Mouse (Mus musculus) urinary bladder, postnatal 4 days (tissue): Measurements from ENCODE around the gene Gm6525.

Source experiments
- DNase-seq, 2 experiments: peaks; one replicate each; pipeline ENCODE4 v3.0.0; 2021 to 2022; ENCODE audit warnings: low spot score in 2 of 2

Gene Gm6525

DNA sequence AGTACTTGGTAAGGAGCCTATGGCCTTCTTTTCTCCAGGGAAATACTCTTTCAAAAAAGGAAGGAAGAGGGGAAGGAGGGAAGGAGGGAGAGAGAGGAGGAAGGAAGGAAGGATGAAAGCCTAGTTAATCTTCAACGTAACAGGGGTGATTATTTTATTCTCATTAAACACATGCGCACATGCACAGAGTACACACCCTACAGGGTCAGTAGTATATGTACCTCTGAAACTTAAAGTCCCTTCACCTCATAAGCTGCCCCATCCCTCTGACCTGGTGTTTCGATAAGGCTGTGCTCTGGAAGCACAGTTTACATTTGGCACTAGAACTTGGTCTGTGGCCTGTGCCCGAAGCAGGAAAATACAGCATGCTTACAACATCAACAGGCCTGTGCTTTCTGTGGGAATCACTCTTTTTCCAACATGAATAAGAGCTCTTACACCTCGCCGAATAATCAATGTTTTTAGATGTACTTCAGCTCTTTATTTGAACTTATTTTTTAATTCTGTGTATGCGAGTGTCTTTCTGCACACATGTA lies 37.5 kb downstream of the Gm6525 start:
- DNase-seq: no peak

GRCm38 (mm10) chr3:84214501-84214900 lies 40.6 kb downstream of the Gm6525 start:
- DNase-seq: no peak

DNA sequence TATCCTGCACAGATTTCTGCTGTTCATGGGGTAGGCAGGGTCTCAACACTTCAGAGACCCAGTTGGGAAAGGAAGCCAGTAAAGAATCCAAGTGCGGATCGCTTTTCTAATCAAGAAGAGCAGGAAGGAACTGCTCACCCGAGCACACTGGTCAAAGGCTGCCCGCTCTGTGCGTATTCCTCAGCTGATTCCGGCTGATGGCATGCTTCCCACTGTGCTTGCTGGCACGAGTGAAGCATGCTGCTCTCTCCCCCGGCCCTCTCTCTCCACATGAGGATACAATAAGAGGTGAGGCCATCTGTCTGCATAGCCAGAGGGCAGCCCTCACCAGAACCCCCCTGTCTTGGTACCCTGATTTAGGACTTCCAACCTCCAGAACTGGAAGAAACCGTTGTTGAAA lies 41.3 kb downstream of the Gm6525 start:
- DNase-seq: no peak

GRCm38 (mm10) chr3:84215743-84216360 lies 41.9 kb downstream of the Gm6525 start:
- no peak for DNase-seq

GRCm38 (mm10) chr3:84217118-84217960 lies 43.4 kb downstream of the Gm6525 start:
- DNase-seq: no peak

DNA sequence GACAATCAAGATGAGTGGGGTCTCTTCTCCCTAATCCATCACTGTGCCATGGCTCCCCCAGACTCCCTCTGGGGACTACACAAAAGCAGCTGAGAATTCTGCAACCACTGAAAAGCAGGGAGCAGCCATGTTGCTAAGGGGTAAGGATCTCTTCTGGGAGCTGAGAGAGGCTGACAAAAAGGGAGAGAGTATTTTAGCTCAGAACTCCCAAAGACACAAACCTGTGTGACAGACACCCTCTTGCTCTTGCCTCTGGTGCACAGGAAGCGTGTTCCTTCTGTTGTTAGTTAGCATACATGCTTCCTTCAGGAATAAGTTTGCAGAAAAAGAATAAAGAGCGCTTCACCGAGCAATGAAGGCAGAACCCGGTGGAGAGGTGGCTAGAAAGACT lies 44.1 kb downstream of the Gm6525 start:
- DNase-seq: no peak

DNA sequence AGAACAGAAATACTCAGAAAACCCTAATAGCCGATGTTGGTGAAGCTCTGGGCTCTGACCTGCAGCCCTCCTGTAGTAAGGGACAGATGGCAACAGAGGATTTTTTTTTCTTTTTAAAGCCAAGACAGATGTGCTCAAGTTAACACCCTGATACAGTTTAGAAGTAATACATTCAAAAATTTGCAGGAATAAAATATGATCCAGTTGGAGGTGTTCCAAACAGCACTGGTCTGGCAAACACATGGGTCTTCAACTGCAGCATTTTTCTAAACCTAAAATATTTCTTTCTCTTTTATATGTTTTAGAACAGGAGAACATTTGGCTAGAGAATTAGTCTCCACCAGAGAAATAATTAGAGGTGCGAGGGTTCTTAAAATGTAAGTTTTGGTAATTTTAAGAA lies 44.6 kb downstream of the Gm6525 start:
- DNase-seq: no peak

- DNase-seq: no peak
These were observed 45.3 kb downstream of the Gm6525 start for GRCm38 (mm10) chr3:84219166-84219710.

- no peak for DNase-seq
These were observed 45.9 kb downstream of the Gm6525 start for GRCm38 (mm10) chr3:84219720-84220273.

DNA sequence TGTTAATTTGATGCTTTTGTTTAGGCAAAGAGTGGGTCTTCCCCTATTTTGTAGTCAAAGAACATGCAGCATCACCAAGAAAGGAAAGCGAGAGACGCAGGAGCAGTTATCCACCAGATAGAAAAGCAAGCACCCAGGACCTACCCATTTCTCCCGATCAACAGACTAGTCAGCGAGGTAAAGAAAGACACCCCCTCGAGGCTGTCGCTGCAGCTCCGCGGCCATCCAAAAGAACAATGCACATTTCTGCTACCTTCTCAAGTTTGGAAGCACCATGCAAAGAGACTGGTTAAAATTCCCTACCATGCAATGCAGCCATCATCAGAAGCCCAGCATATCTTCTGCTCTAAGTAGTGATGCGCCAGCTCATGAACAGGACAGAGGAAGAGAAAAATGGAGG lies 46.4 kb downstream of the Gm6525 start:
- no peak for DNase-seq

- peak; percentile 52 to 70 for DNase-seq
These were observed 46.8 kb downstream of the Gm6525 start for GRCm38 (mm10) chr3:84220748-84221147.
